Mouse (Mus musculus) cortical plate, adult 2 months (tissue): Measurements from ENCODE around the gene S100z. TPM values are rescaled to one million over a fixed set of nuclear protein-coding genes. Genes with fewer than 3 reads are reported as not detected.

Source experiments
- H3K27ac ChIP-seq: fragments of 200-500 bp; 2 replicates; pipeline ENCODE4 v1.5.1; 2012; ENCODE audit warnings: low read length, control low read depth, inconsistent platforms; ENCODE audit not compliant: insufficient read depth
- H3K4me1 ChIP-seq: fragments of 200-500 bp; 2 replicates; pipeline ENCODE4 v1.6.1; 2011; ENCODE audit warnings: low read length; ENCODE audit not compliant: control insufficient read depth, insufficient read depth
- H3K4me3 ChIP-seq: fragments of 200-500 bp; 2 replicates; pipeline ENCODE4 v1.5.1; 2011; ENCODE audit warnings: mild to moderate bottlenecking, low read length, control low read depth; ENCODE audit not compliant: insufficient read depth
- CTCF ChIP-seq: fragments of 200-500 bp; IDR thresholded peaks from 2 replicates; pipeline ENCODE4 v1.5.1; 2011; ENCODE audit warnings: mild to moderate bottlenecking, control low read depth, low read length; ENCODE audit not compliant: insufficient read depth; ENCODE audit errors: extremely low read depth
- POLR2A ChIP-seq: fragments of 200-500 bp; IDR thresholded peaks from 2 replicates; pipeline ENCODE4 v1.6.1; 2011; ENCODE audit warnings: mild to moderate bottlenecking, low read length, control low read depth; ENCODE audit not compliant: insufficient read depth; ENCODE audit errors: extremely low read depth
- polyA plus RNA-seq: library from polyadenylated mRNA; depleted of rRNA; stranded (reverse); fragments of >200 nt; gene quantifications from 2 replicates; pipeline ENCODE4 v1.2.3, GENCODE M21; 2012; rRNA removed

Gene S100z
- not detected in 2 replicates for polyA plus RNA-seq

- TF ChIP-seq CTCF (no peak), POLR2A (no peak)
Measured at GRCm38 (mm10) chr13:95478671-95479413, at the start of gene S100z. Gene S100z (minus strand): TSS chr13:95478721.

DNA sequence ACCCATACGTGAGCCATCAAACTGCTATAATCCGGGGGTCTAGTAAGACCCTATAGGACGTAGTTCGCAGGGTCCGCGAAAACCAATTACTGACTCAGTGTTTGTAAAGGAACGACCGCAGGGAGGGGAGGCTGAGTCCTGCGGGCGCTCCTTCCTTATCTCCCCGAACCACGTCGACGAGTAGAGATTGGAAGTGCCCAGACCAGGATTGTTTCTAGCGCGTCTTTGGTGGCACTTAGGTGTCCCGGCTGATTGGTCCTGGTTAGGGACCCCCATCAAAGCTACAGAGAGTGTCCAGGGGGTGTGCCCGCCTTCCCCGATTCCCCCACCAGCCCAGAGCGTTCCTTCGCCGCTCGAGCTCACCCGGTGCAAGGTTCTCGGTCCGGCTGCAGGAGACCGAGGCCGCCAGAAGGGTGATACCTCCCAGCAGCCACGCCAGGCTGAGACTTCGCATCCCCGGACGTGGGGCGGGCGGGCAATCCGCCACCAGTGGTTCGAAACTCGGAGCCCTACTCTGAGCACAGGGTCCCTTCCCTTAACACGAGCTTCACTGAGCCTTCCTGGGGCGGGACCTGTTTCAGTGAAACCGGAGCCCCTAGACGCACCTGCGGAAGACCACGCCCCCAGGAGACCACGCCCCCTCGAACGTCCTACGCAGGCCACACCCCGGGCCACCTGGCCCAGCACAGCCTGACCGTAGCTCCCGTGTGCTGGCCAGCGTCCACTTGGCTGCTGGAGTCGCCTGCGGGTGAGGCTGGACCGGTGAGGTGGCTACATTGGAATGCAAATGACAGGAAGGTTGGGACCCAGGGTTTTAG is 46.4 kb upstream of the S100z start, which contains the start of gene F2rl1:
Gene F2rl1 (minus strand): TSS at position 554 of the 818 bp plus-strand sequence.
- TF ChIP-seq CTCF (no peak), POLR2A (no peak)
- Histone ChIP-seq H3K4me1 (no peaks in the 10 kb centered on the region; the same call in 1 of the 2 replicates), H3K27ac (no peak within 1 kb of the TSS), H3K4me3 (peak within 1 kb of the TSS; percentile 9; the same call in 1 of the 2 replicates)

More at GRCm38 (mm10) chr13:95478671-95479413, at the start of gene S100z:
- Histone ChIP-seq H3K4me1 (no peaks in the 10 kb centered on the region), H3K27ac (no peak within 1 kb of the TSS), H3K4me3 (no peak within 1 kb of the TSS)

- TF ChIP-seq CTCF = no peak
- TF ChIP-seq POLR2A = no peak
- peak overlapping the region; percentile 9; the same call in 1 of the 2 replicates for H3K4me3 ChIP-seq
- no peaks in the 10 kb centered on the region; the same call in 1 of the 2 replicates for H3K4me1 ChIP-seq
- H3K27ac ChIP-seq = no peak overlapping the region
Measured at GRCm38 (mm10) chr13:95524424-95524673, 45.8 kb upstream of the S100z start.

- TF ChIP-seq POLR2A (no peak), CTCF (no peak)
- H3K4me3 ChIP-seq = peak overlapping the region; percentile 9; the same call in 1 of the 2 replicates
- H3K4me1 ChIP-seq = no peaks in the 10 kb centered on the region; the same call in 1 of the 2 replicates
- no peak overlapping the region for H3K27ac ChIP-seq
Measured at GRCm38 (mm10) chr13:95523659-95524423, 45.3 kb upstream of the S100z start.

GRCm38 (mm10) chr13:95522176-95522575 is 43.7 kb upstream of the S100z start:
- no peak for TF ChIP-seq CTCF
- TF ChIP-seq POLR2A = no peak
- Histone ChIP-seq H3K4me1 (no peaks in the 10 kb centered on the region; the same call in 1 of the 2 replicates), H3K27ac (no peak overlapping the region), H3K4me3 (no peak overlapping the region)

GRCm38 (mm10) chr13:95521029-95521428 is 42.5 kb upstream of the S100z start:
- H3K27ac ChIP-seq = no peak overlapping the region
- TF ChIP-seq POLR2A (no peak), CTCF (no peak)
- no peaks in the 10 kb centered on the region; the same call in 1 of the 2 replicates for H3K4me1 ChIP-seq
- no peak overlapping the region for H3K4me3 ChIP-seq

- TF ChIP-seq CTCF (no peak), POLR2A (no peak)
- H3K27ac ChIP-seq = no peak overlapping the region
Measured at GRCm38 (mm10) chr13:95514756-95515155, 36.2 kb upstream of the S100z start.

GRCm38 (mm10) chr13:95510054-95510453 is 31.5 kb upstream of the S100z start:
- no peak overlapping the region for H3K27ac ChIP-seq
- no peaks in the 10 kb centered on the region for H3K4me1 ChIP-seq
- TF ChIP-seq CTCF (no peak), POLR2A (no peak)
- no peak overlapping the region for H3K4me3 ChIP-seq

More at GRCm38 (mm10) chr13:95514756-95515155, 36.2 kb upstream of the S100z start:
- H3K4me1 ChIP-seq = no peaks in the 10 kb centered on the region
- no peak overlapping the region for H3K4me3 ChIP-seq
